Mouse (Mus musculus): ENCODE results near the gene Pde7b.

DNA sequence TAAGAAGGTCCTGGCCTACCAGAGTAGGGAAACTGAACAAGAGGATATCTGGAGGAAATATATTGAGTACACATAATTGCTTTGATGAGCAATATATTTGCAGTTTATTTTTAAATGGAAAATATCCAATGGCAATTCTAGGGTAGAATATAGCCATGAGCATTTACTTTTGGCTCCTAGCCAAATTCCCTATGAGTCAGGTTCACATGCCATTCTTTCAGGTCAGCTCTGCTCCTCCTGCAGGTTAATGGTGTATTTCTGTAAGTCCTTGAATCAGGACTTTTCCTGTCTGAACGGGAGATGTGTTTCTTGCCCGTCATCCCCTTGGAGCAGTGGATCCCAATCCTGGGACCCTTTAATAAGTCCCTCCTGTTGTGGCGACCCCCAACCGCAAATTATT, 197.1 kb downstream of the Pde7b start:
- TF ChIP-seq CTCF (IDR thresholded peaks at IDR 0.05; ENCODE audit: low read depth, low read length) (no peak), POLR2A (IDR thresholded peaks at IDR 0.05; ENCODE audit: borderline replicate concordance, low read depth, low read length) (no peak)
